ENCODE assay signal across 1 mouse cellular context in genomic region chr19:29707314-29707898, GRCm38 (mm10).
TF ChIP-seq lines count a peak whose summit lies in the region.

No protein-coding gene starts in this region.

TF ChIP-seq in MEL, 35 proteins besides CTCF, POLR2A, EP300 and RAD21 (continued from another document):
- TF ChIP-seq USF1 (IDR thresholded peaks at IDR 0.05; ENCODE audit: low read depth, low read length): peak; percentile 49; the same call in 1 of the 2 replicates
- no peak for TF ChIP-seq ZKSCAN1 (IDR thresholded peaks at IDR 0.05; ENCODE audit: low read depth, low read length)
- TF ChIP-seq CHD2 (IDR thresholded peaks at IDR 0.05; ENCODE audit: low read length): no peak
- TF ChIP-seq ZC3H11A (IDR thresholded peaks at IDR 0.05; ENCODE audit: low read depth, low read length): peak; percentile 1; the same call in 1 of the 2 replicates
- peak; percentile 39; the same call in 1 of the 2 replicates for TF ChIP-seq NELFE (IDR thresholded peaks at IDR 0.05; ENCODE audit: low read depth, low read length)
- peak; percentile 15; the same call in 1 of the 2 replicates for TF ChIP-seq TCF12 (IDR thresholded peaks at IDR 0.05; ENCODE audit: low read depth, low read length)
- no peak for TF ChIP-seq MAZ (IDR thresholded peaks at IDR 0.05; ENCODE audit: low read depth, low read length)
- peak; percentile 6; the same call in 1 of the 2 replicates for TF ChIP-seq SMC3 (IDR thresholded peaks at IDR 0.05; ENCODE audit: low read depth, low read length)
